Mouse (Mus musculus) MEL (cell line): ENCODE data around the gene Catsperg1. TPM values are rescaled to one million over a fixed set of nuclear protein-coding genes. Genes with fewer than 3 reads are reported as not detected.

ENCODE experiments used
- DNase-seq: peaks from one replicate; pipeline ENCODE4 v3.0.0; 2011; ENCODE audit warnings: low read depth, low spot score
- H3K27ac ChIP-seq: 2 replicates; pipeline ENCODE4 v1.5.1; 2012; ENCODE audit warnings: low read depth, mild to moderate bottlenecking, control low read depth, low read length, moderate library complexity; ENCODE audit not compliant: control insufficient read depth
- H3K27me3 ChIP-seq, 2 experiments: fragments of 150-350 bp in 1 of 2; sonication (generic) in 1 of 2; 2 replicates each; pipeline ENCODE4 v1.6.1; 2012; ENCODE audit warnings: low read length in 2 of 2, mild to moderate bottlenecking in 2 of 2, improper control_type of control experiment in 1 of 2, moderate library complexity in 1 of 2; ENCODE audit not compliant: insufficient read depth in 2 of 2, control insufficient read depth in 1 of 2
- H3K36me3 ChIP-seq, 2 experiments: 2 replicates each; pipeline ENCODE4 v1.6.1; 2012 to 2014; ENCODE audit warnings: low read length in 2 of 2, improper control_type of control experiment in 1 of 2, inconsistent platforms in 1 of 2, mild to moderate bottlenecking in 1 of 2; ENCODE audit not compliant: insufficient read depth in 2 of 2, control insufficient read depth in 1 of 2
- H3K4me1 ChIP-seq, 2 experiments: fragments of 150-350 bp in 1 of 2; sonication (generic) in 1 of 2; 2 replicates each; pipeline ENCODE4 v1.6.1; 2012; ENCODE audit warnings: low read length in 2 of 2, improper control_type of control experiment in 1 of 2, mild to moderate bottlenecking in 1 of 2; ENCODE audit not compliant: insufficient read depth in 2 of 2, control insufficient read depth in 1 of 2
- H3K4me3 ChIP-seq, 2 experiments: fragments of 150-350 bp in 1 of 2; sonication (generic) in 1 of 2; 2 replicates each; pipeline ENCODE4 v1.5.1; 2012; ENCODE audit warnings: low read depth in 2 of 2, low read length in 2 of 2, mild to moderate bottlenecking in 2 of 2, moderate library complexity in 2 of 2, control low read depth in 1 of 2, improper control_type of control experiment in 1 of 2; ENCODE audit not compliant: control insufficient read depth in 1 of 2, insufficient read depth in 1 of 2
- H3K79me2 ChIP-seq: 2 replicates; pipeline ENCODE4 v1.6.1; 2012; ENCODE audit warnings: mild to moderate bottlenecking, low read length, moderate library complexity; ENCODE audit not compliant: control insufficient read depth, poor library complexity, insufficient read depth
- H3K9ac ChIP-seq: 2 replicates; pipeline ENCODE4 v1.6.1; 2012; ENCODE audit warnings: low read depth, mild to moderate bottlenecking, control low read depth, low read length, moderate library complexity; ENCODE audit not compliant: control insufficient read depth, poor library complexity, severe bottlenecking
- H3K9me3 ChIP-seq: fragments of 150-350 bp; sonication (generic); replicated peaks from 2 replicates; pipeline ENCODE4 v1.6.1; 2012; ENCODE audit warnings: mild to moderate bottlenecking, low read length, improper control_type of control experiment, moderate library complexity; ENCODE audit not compliant: insufficient read depth
- CHD2 ChIP-seq: IDR thresholded peaks from 2 replicates; pipeline ENCODE4 v1.6.1; 2011; ENCODE audit warnings: low read length, improper control_type of control experiment
- CTCF ChIP-seq, 3 experiments: IDR thresholded peaks in 2 of 3; conservative IDR thresholded peaks in 1 of 3; 2 replicates each; pipeline ENCODE4 v1.5.1; 2011 to 2012; ENCODE audit warnings: low read length in 3 of 3, low read depth in 2 of 3, mild to moderate bottlenecking in 2 of 3, improper control_type of control experiment in 1 of 3, inconsistent platforms in 1 of 3, mixed read lengths in 1 of 3, moderate library complexity in 1 of 3; ENCODE audit not compliant: control insufficient read depth in 1 of 3, insufficient read depth in 1 of 3, poor library complexity in 1 of 3, severe bottlenecking in 1 of 3
- ELF1 ChIP-seq: IDR thresholded peaks from 2 replicates; pipeline ENCODE4 v1.6.1; 2014; ENCODE audit warnings: low read depth, mild to moderate bottlenecking, inconsistent platforms, low read length, improper control_type of control experiment, moderate library complexity
- EP300 ChIP-seq, 2 experiments: IDR thresholded peaks; 2 replicates each; pipeline ENCODE4 v1.6.1; 2011; ENCODE audit warnings: improper control_type of control experiment in 2 of 2, low read length in 2 of 2, low read depth in 1 of 2, mild to moderate bottlenecking in 1 of 2
- ETS1 ChIP-seq: IDR thresholded peaks from 2 replicates; pipeline ENCODE4 v1.6.1; 2012; ENCODE audit warnings: low read depth, mild to moderate bottlenecking, inconsistent platforms, low read length, improper control_type of control experiment, moderate library complexity
- GABPA ChIP-seq: IDR thresholded peaks from 2 replicates; pipeline ENCODE4 v1.6.1; 2012; ENCODE audit warnings: low read depth, mild to moderate bottlenecking, inconsistent platforms, low read length, improper control_type of control experiment, moderate library complexity
- GATA1 ChIP-seq: IDR thresholded peaks from 2 replicates; pipeline ENCODE4 v1.6.1; 2011; ENCODE audit warnings: low read depth, low read length, improper control_type of control experiment
- HCFC1 ChIP-seq: IDR thresholded peaks from 2 replicates; pipeline ENCODE4 v1.6.1; 2012; ENCODE audit warnings: low read depth, mild to moderate bottlenecking, inconsistent platforms, low read length, improper control_type of control experiment, moderate library complexity
- JUND ChIP-seq: IDR thresholded peaks from 2 replicates; pipeline ENCODE4 v1.6.1; 2011; ENCODE audit warnings: low read depth, mild to moderate bottlenecking, improper control_type of control experiment, low read length
- MAZ ChIP-seq: IDR thresholded peaks from 2 replicates; pipeline ENCODE4 v1.6.1; 2012; ENCODE audit warnings: low read depth, mild to moderate bottlenecking, inconsistent platforms, low read length, improper control_type of control experiment
- MEF2A ChIP-seq: IDR thresholded peaks from 2 replicates; pipeline ENCODE4 v1.6.1; 2014; ENCODE audit warnings: low read depth, mild to moderate bottlenecking, inconsistent platforms, low read length, improper control_type of control experiment; ENCODE audit not compliant: poor library complexity, insufficient replicate concordance, severe bottlenecking; ENCODE audit errors: extremely low read depth
- MYB ChIP-seq: IDR thresholded peaks from 2 replicates; pipeline ENCODE4 v1.6.1; 2011; ENCODE audit warnings: mild to moderate bottlenecking, low read depth, low read length, improper control_type of control experiment
- NELFE ChIP-seq: IDR thresholded peaks from 2 replicates; pipeline ENCODE4 v1.6.1; 2011; ENCODE audit warnings: low read depth, low read length, improper control_type of control experiment
- NRF1 ChIP-seq: IDR thresholded peaks from 2 replicates; pipeline ENCODE4 v1.6.1; 2014; ENCODE audit warnings: low read depth, mild to moderate bottlenecking, inconsistent platforms, low read length, improper control_type of control experiment, moderate library complexity; ENCODE audit not compliant: poor library complexity, insufficient read depth, severe bottlenecking
- POLR2AphosphoS2 ChIP-seq: IDR thresholded peaks from 2 replicates; pipeline ENCODE4 v1.6.1; 2011; ENCODE audit warnings: low read length, improper control_type of control experiment
- POLR2AphosphoS5 ChIP-seq: IDR thresholded peaks from 2 replicates; pipeline ENCODE4 v1.6.1; 2012; ENCODE audit warnings: low read depth, borderline replicate concordance, mild to moderate bottlenecking, inconsistent platforms, low read length, moderate library complexity, mixed read lengths
- RAD21 ChIP-seq: IDR thresholded peaks from 2 replicates; pipeline ENCODE4 v1.6.1; 2011; ENCODE audit warnings: mild to moderate bottlenecking, low read depth, low read length, improper control_type of control experiment
- SMC3 ChIP-seq: IDR thresholded peaks from 2 replicates; pipeline ENCODE4 v1.6.1; 2011; ENCODE audit warnings: low read depth, low read length, improper control_type of control experiment
- TAL1 ChIP-seq: IDR thresholded peaks from 2 replicates; pipeline ENCODE4 v1.6.1; 2012; ENCODE audit warnings: mild to moderate bottlenecking, inconsistent platforms, low read length, moderate library complexity, mixed read lengths
- TBP ChIP-seq: IDR thresholded peaks from 2 replicates; pipeline ENCODE4 v1.8.0; 2011; ENCODE audit warnings: low read depth, low read length, improper control_type of control experiment
- TCF12 ChIP-seq: IDR thresholded peaks from 2 replicates; pipeline ENCODE4 v1.6.1; 2014; ENCODE audit warnings: low read depth, mild to moderate bottlenecking, inconsistent platforms, low read length, improper control_type of control experiment, moderate library complexity
- UBTF ChIP-seq: IDR thresholded peaks from 2 replicates; pipeline ENCODE4 v1.6.1; 2012; ENCODE audit warnings: low read depth, mild to moderate bottlenecking, inconsistent platforms, low read length, improper control_type of control experiment, moderate library complexity, borderline replicate concordance; ENCODE audit not compliant: insufficient read depth
- USF1 ChIP-seq: IDR thresholded peaks from 2 replicates; pipeline ENCODE4 v1.6.1; 2014; ENCODE audit warnings: low read depth, mild to moderate bottlenecking, inconsistent platforms, low read length, improper control_type of control experiment, moderate library complexity
- ZKSCAN1 ChIP-seq: IDR thresholded peaks from 2 replicates; pipeline ENCODE4 v1.6.1; 2012; ENCODE audit warnings: low read depth, mild to moderate bottlenecking, inconsistent platforms, low read length, improper control_type of control experiment, moderate library complexity
- ZMIZ1 ChIP-seq: IDR thresholded peaks from 2 replicates; pipeline ENCODE4 v1.6.1; 2012; ENCODE audit warnings: low read depth, mild to moderate bottlenecking, inconsistent platforms, low read length, improper control_type of control experiment, moderate library complexity
- polyA plus RNA-seq, 2 experiments: library from polyadenylated mRNA; stranded (reverse) in 1 of 2; unstranded in 1 of 2; fragments of >175 nt in 1 of 2; fragments of >200 nt in 1 of 2; gene quantifications; 2 replicates each; pipeline versions ENCODE4 v1.2.1 to v1.2.4; 2012; ENCODE audit warnings: low replicate concordance in 2 of 2, low read depth in 1 of 2; ENCODE audit not compliant: insufficient read length in 2 of 2, insufficient read depth in 1 of 2, missing spikeins in 1 of 2
- total RNA-seq: library from RNA; depleted of rRNA; stranded (reverse); fragments of 300-350 nt; gene quantifications from 2 replicates; pipeline ENCODE4 v1.2.3, GENCODE M21; 2012

Gene Catsperg1
- total and polyA plus RNA-seq, 3 experiments: 0.23 to 0.31 TPM; not detected in 1

DNA sequence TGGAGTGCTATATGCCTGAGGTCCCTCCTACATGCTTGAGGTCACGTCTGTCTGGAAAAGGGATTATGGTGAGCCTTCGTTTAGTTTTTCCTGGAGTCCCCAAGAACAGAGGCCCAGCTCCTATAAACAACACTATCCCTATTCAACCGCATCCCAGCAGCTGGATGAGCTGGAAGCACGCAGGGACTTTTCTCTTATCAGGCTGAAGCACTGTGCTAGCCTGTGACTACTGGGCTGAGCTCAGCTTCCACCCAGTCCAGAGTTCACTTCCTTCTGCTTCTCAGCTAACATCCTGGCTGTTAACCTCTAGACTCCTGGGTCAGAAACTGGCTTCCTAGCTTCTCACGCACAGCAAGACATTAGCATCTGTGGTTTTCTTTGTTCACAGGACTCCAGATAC is 40.0 kb upstream of the Catsperg1 start:
- Histone ChIP-seq H3K4me3 (no peak overlapping the region), H3K27ac (no peak overlapping the region), H3K9me3 (no peaks in the 10 kb centered on the region), H3K4me1 (no peaks in the 10 kb centered on the region; a peak in 1 of 4 replicates), H3K27me3 (no peaks in the 10 kb centered on the region), H3K79me2 (no peaks in the 10 kb centered on the region), H3K9ac (no peak overlapping the region), H3K36me3 (no peaks in the 10 kb centered on the region; a peak in 2 of 4 replicates)
- TF ChIP-seq NELFE: no peak
- TF ChIP-seq GABPA: no peak
- no peak for TF ChIP-seq POLR2AphosphoS5
- no peak for TF ChIP-seq TCF12
- TF ChIP-seq EP300 (IDR thresholded peaks at IDR 0.05; ENCODE audit: low read depth in 1 of 2, low read length in 2 of 2): no peak
- TF ChIP-seq MYB: no peak
- TF ChIP-seq JUND: no peak
- no peak for TF ChIP-seq CHD2
- no peak for TF ChIP-seq ZKSCAN1
- TF ChIP-seq HCFC1: no peak
- peak; percentile 31 for DNase-seq

DNA sequence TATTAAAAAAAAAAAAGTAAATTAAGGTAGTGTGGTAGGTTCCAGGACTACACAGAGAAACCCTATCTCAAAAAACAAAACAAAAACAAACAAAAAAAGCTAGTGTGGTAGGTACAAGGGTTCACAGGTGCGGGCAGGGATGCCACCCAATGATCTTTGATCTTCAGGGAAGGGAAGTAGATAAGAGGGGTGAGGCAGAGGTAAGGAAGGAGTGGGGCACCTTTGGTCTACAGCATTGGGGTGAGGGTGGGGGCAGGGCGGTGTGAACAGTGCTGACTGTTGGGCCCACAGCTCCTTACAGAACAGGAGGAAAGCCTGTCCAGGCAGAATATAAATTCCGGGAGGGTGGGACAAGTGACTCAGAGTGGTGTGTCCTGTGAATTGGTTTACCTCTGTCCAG is 37.3 kb upstream of the Catsperg1 start:
- Histone ChIP-seq H3K4me1 (no peaks in the 10 kb centered on the region; a peak in 1 of 4 replicates), H3K9me3 (no peaks in the 10 kb centered on the region), H3K36me3 (no peaks in the 10 kb centered on the region; a peak in 1 of 4 replicates)

More for the DNA sequence above, 37.3 kb upstream of the Catsperg1 start:
- DNase-seq: no peak
- TF ChIP-seq USF1 (no peak), TAL1 (no peak), MAZ (no peak), NRF1 (no peak), JUND (no peak), TCF12 (no peak), CTCF (IDR thresholded peaks at IDR 0.05 in 2 of 3, conservative IDR thresholded peaks at IDR 0.05 in 1 of 3; ENCODE audit: control insufficient read depth in 1 of 3, insufficient read depth in 1 of 3, low read depth in 2 of 3, low read length in 3 of 3, poor library complexity in 1 of 3, severe bottlenecking in 1 of 3) (no peak), GABPA (no peak), UBTF (no peak), ETS1 (no peak), GATA1 (no peak), ZKSCAN1 (no peak), TBP (no peak), SMC3 (no peak), ELF1 (no peak), MEF2A (no peak), POLR2AphosphoS5 (no peak), RAD21 (no peak), ZMIZ1 (no peak), POLR2AphosphoS2 (no peak)
- Histone ChIP-seq H3K9ac (no peak overlapping the region), H3K27ac (no peak overlapping the region), H3K79me2 (no peaks in the 10 kb centered on the region), H3K4me3 (no peak overlapping the region), H3K27me3 (no peaks in the 10 kb centered on the region)
